ENCODE assay signal across 12 mouse cellular contexts in genomic region chr19:10115373-10116158, GRCm38 (mm10).
"Had no signal": no experiment of that assay in that cellular context is flagged by ENCODE, and none has a peak within 500 bp of the region (broad histone marks: within the 10 kb centered on the region; RNA-seq: fewer than 3 reads in every experiment).

No protein-coding gene starts in this region.

- DNase-seq: kidney, postnatal 25 days; left cerebral cortex, postnatal 4 days; liver, embryonic 13.5 days; lung, adult 2 months; lung, postnatal 14 days; lung, postnatal 4 days; right cerebral cortex, postnatal 14 days; right cerebral cortex, postnatal 4 days; thymus, postnatal 25 days had no signal

- ATAC-seq: midbrain, embryonic 13.5 days had no signal

- H3K4me1 ChIP-seq: limb, embryonic 12.5 days; liver, embryonic 13.5 days; midbrain, embryonic 13.5 days had no signal

- H3K27me3 ChIP-seq: limb, embryonic 12.5 days; limb, embryonic 15.5 days; liver, embryonic 13.5 days; midbrain, embryonic 13.5 days had no signal

- H3K4me3 ChIP-seq: limb, embryonic 12.5 days; limb, embryonic 15.5 days; liver, embryonic 13.5 days; midbrain, embryonic 13.5 days had no signal

- H3K9ac ChIP-seq: limb, embryonic 12.5 days; limb, embryonic 15.5 days; liver, embryonic 13.5 days; midbrain, embryonic 13.5 days had no signal

- H3K27ac ChIP-seq: limb, embryonic 12.5 days; limb, embryonic 15.5 days; liver, embryonic 13.5 days; midbrain, embryonic 13.5 days had no signal

- H3K4me2 ChIP-seq: limb, embryonic 12.5 days; limb, embryonic 15.5 days; liver, embryonic 13.5 days; midbrain, embryonic 13.5 days had no signal

- H3K36me3 ChIP-seq: limb, embryonic 12.5 days; limb, embryonic 15.5 days; liver, embryonic 13.5 days; midbrain, embryonic 13.5 days had no signal

- H3K9me3 ChIP-seq: limb, embryonic 12.5 days; limb, embryonic 15.5 days; liver, embryonic 13.5 days; midbrain, embryonic 13.5 days had no signal
